Mouse (Mus musculus): ENCODE data around the gene Ppp1ca. TPM values are rescaled to one million over a fixed set of nuclear protein-coding genes. Genes with fewer than 3 reads are reported as not detected.
A peak's percentile ranks its signal among the peaks of the same experiment; 100 is the strongest.

The Ppp1ca gene
- total and polyA plus RNA-seq, 2 experiments from 2014 or later = 480 to 551 TPM

- no peak for ATAC-seq
- H3K36me3 ChIP-seq (ENCODE audit: insufficient read depth) = peaks cover 55% of the 10 kb centered on the region
- no peaks in the 10 kb centered on the region for H3K9me3 ChIP-seq (ENCODE audit: low read length)
- no peak overlapping the region for H3K27ac ChIP-seq (ENCODE audit: low read depth, low read length)
- 66% methylated on average over 6 of the region's 6 CpGs for WGBS
- H3K4me1 ChIP-seq (ENCODE audit: insufficient read depth) = no peaks in the 10 kb centered on the region
- H3K4me3 ChIP-seq (ENCODE audit: low read depth, low read length) = no peak overlapping the region
- H3K4me2 ChIP-seq (ENCODE audit: low read depth) = no peak overlapping the region
- no peak overlapping the region for H3K9ac ChIP-seq
- no peaks in the 10 kb centered on the region for H3K27me3 ChIP-seq (ENCODE audit: insufficient read depth, low read length)
- no peak for TF ChIP-seq CTCF (IDR thresholded peaks at IDR 0.05; ENCODE audit: low read depth)
- no peak for DNase-seq
Observed at GRCm38 (mm10) chr19:4155223-4156072, 36.4 kb upstream of the Ppp1ca start.

DNA sequence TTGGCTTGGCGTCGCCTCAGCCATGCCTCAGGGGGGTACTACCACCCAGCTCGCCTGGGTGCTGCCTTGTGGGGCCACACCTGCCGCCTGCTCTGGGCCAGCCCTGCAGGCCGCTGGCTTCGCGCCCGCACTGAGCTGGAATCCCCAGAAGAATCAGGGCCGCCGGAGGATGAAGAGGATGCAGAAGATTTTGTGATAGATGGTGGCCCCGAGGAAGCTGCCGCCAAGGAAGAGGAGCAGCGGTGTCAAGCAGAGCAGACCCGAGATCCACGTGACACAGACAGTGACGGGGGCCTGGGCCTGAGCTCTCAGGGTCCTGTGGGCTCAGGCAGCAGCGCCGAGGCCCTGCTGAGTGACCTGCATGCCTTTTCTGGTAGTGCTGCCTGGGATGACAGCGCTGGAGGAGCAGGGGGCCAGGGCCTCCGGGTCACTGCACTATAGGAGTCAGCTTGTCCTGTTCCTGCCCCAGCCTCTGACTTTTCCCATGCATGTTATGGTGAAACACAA, 35.7 kb upstream of the Ppp1ca start:
- Histone ChIP-seq H3K4me2 (ENCODE audit: low read depth) (no peak overlapping the region), H3K4me1 (ENCODE audit: insufficient read depth) (no peaks in the 10 kb centered on the region), H3K36me3 (ENCODE audit: insufficient read depth) (peaks cover 54% of the 10 kb centered on the region), H3K9ac (no peak overlapping the region), H3K27ac (ENCODE audit: low read depth, low read length) (no peak overlapping the region), H3K9me3 (ENCODE audit: low read length) (no peaks in the 10 kb centered on the region), H3K4me3 (ENCODE audit: low read depth, low read length) (no peak overlapping the region), H3K27me3 (ENCODE audit: insufficient read depth, low read length) (no peaks in the 10 kb centered on the region)
- DNase-seq = no peak
- no peak for ATAC-seq
- 67% methylated on average over 20 of the region's 20 CpGs for WGBS
- TF ChIP-seq CTCF (IDR thresholded peaks at IDR 0.05; ENCODE audit: low read depth) = no peak

- Histone ChIP-seq H3K4me3 (ENCODE audit: low read depth, low read length) (no peak overlapping the region), H3K9ac (no peak overlapping the region), H3K36me3 (ENCODE audit: insufficient read depth) (peaks cover 61% of the 10 kb centered on the region), H3K9me3 (ENCODE audit: low read length) (no peaks in the 10 kb centered on the region), H3K4me2 (ENCODE audit: low read depth) (no peak overlapping the region), H3K27ac (ENCODE audit: low read depth, low read length) (no peak overlapping the region), H3K4me1 (ENCODE audit: insufficient read depth) (no peaks in the 10 kb centered on the region), H3K27me3 (ENCODE audit: insufficient read depth, low read length) (no peaks in the 10 kb centered on the region)
- ATAC-seq = no peak
- 89% methylated on average over 12 of the region's 12 CpGs for WGBS
- DNase-seq = no peak
- no peak for TF ChIP-seq CTCF (IDR thresholded peaks at IDR 0.05; ENCODE audit: low read depth)
Observed at GRCm38 (mm10) chr19:4156771-4157170, 35.1 kb upstream of the Ppp1ca start.

DNA sequence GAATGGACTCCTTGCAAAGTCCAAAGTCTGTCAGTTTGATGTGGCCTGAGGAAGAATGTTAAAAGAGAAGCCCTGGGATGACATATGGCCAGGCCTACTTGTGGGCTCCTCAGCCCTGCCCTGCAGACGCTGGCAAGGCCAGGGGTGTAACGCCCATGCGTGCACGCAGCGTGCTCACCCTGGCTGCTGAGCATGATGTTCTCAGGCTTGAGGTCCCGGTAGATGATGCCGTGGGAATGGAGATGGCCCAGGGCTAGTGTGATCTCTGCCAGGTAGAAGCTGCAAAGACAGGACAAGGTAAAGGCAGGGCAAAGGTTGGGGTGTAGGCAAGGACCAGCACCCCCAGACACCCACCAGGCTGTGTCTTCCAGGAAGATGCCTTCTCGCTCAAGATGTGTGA, 32.8 kb upstream of the Ppp1ca start:
- no peak overlapping the region for H3K9ac ChIP-seq
- no peak for TF ChIP-seq CTCF (IDR thresholded peaks at IDR 0.05; ENCODE audit: low read depth)
- no peak overlapping the region for H3K27ac ChIP-seq (ENCODE audit: low read depth, low read length)
- DNase-seq (no peak), ATAC-seq (no peak)
- no peak overlapping the region for H3K4me2 ChIP-seq (ENCODE audit: low read depth)
- no peak overlapping the region for H3K4me3 ChIP-seq (ENCODE audit: low read depth, low read length)
- peaks cover 55% of the 10 kb centered on the region for H3K36me3 ChIP-seq (ENCODE audit: insufficient read depth)
- H3K9me3 ChIP-seq (ENCODE audit: low read length) = no peaks in the 10 kb centered on the region
- H3K27me3 ChIP-seq (ENCODE audit: insufficient read depth, low read length) = no peaks in the 10 kb centered on the region
- 96% methylated on average over 8 of the region's 8 CpGs for WGBS
- H3K4me1 ChIP-seq (ENCODE audit: insufficient read depth) = peaks cover 11% of the 10 kb centered on the region

GRCm38 (mm10) chr19:4162646-4163542, 29.0 kb upstream of the Ppp1ca start, which contains the start of gene Rps6kb2:
TSS of gene Rps6kb2 (minus strand) at chr19:4163354.
- peaks cover 11% of the 10 kb centered on the region for H3K4me1 ChIP-seq (ENCODE audit: insufficient read depth)
- H3K4me3 ChIP-seq (ENCODE audit: low read depth, low read length) = peak within 1 kb of the TSS; percentile 57
- TF ChIP-seq CTCF (IDR thresholded peaks at IDR 0.05; ENCODE audit: low read depth) = no peak
- WGBS = 8% methylated on average over 42 of the region's 42 CpGs
- peaks cover 33% of the 10 kb centered on the region for H3K36me3 ChIP-seq (ENCODE audit: insufficient read depth)
- H3K9ac ChIP-seq = peak within 1 kb of the TSS; percentile 71
- peak within 1 kb of the TSS; percentile 84 for H3K27ac ChIP-seq (ENCODE audit: low read depth, low read length)
- peak within 1 kb of the TSS; percentile 96 for H3K4me2 ChIP-seq (ENCODE audit: low read depth)
- DNase-seq (peak; percentile 98), ATAC-seq (peak; percentile 97)
- no peaks in the 10 kb centered on the region for H3K9me3 ChIP-seq (ENCODE audit: low read length)
- H3K27me3 ChIP-seq (ENCODE audit: insufficient read depth, low read length) = no peaks in the 10 kb centered on the region

DNA sequence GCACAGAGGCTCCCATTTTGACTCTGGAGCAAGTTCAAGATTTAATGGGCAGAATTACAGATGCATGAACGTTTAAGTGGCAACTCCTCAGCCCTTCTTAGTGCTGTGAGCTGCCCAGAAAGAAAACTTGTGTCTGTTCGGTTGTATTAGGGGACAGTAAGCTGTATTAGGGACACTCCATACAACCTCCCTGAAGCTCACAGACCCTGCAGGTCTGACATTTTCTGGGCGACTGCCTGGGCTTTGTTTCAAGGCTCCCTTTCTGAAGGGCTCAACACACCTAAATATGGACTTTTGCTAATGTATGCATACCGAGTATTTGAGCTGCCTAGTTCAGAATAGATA, 28.4 kb upstream of the Ppp1ca start:
- Histone ChIP-seq H3K4me1 (ENCODE audit: insufficient read depth) (peaks cover 11% of the 10 kb centered on the region), H3K4me2 (ENCODE audit: low read depth) (peak overlapping the region; percentile 96), H3K9me3 (ENCODE audit: low read length) (no peaks in the 10 kb centered on the region), H3K27me3 (ENCODE audit: insufficient read depth, low read length) (no peaks in the 10 kb centered on the region), H3K9ac (peak overlapping the region; percentile 71), H3K27ac (ENCODE audit: low read depth, low read length) (peak overlapping the region; percentile 84), H3K36me3 (ENCODE audit: insufficient read depth) (peaks cover 26% of the 10 kb centered on the region), H3K4me3 (ENCODE audit: low read depth, low read length) (peak overlapping the region; percentile 57)
- no peak for TF ChIP-seq CTCF (IDR thresholded peaks at IDR 0.05; ENCODE audit: low read depth)
- DNase-seq = no peak
- ATAC-seq = no peak; the same call in 1 of the 2 replicates
- 32% methylated on average over 4 of the region's 4 CpGs for WGBS

Data from forebrain, postnatal 0 days (tissue).